Mouse (Mus musculus) stomach, embryonic 16.5 days (tissue): Measurements from ENCODE around the gene Tjap1. TPM values are rescaled to one million over a fixed set of nuclear protein-coding genes. Genes with fewer than 3 reads are reported as not detected.

Source experiments
- ATAC-seq: fragments of 200-750 bp; cut with Nextera tagmentation; 2 replicates; pipeline ENCODE4 v1.8.0; 2017; ENCODE audit warnings: moderate number of reproducible peaks, moderate TSS enrichment; ENCODE audit not compliant: insufficient read depth, low FRiP score
- H3K27ac ChIP-seq: fragments of 300-500 bp; sonication (generic); 2 replicates; pipeline ENCODE4 v1.5.1; 2014; ENCODE audit warnings: low read length
- H3K27me3 ChIP-seq: fragments of 300-500 bp; sonication (generic); 2 replicates; pipeline ENCODE4 v1.6.1; 2014; ENCODE audit warnings: low read length, control low read depth, mixed read lengths; ENCODE audit not compliant: control insufficient read depth, insufficient read depth
- H3K36me3 ChIP-seq: fragments of 300-500 bp; sonication (generic); 2 replicates; pipeline ENCODE4 v1.6.1; 2014; ENCODE audit warnings: low read length; ENCODE audit not compliant: control insufficient read depth, insufficient read depth
- H3K4me1 ChIP-seq: fragments of 300-500 bp; sonication (generic); 2 replicates; pipeline ENCODE4 v1.6.1; 2014; ENCODE audit warnings: low read length, control low read depth, mixed read lengths; ENCODE audit not compliant: control insufficient read depth, insufficient read depth
- H3K4me2 ChIP-seq: fragments of 300-500 bp; sonication (generic); 2 replicates; pipeline ENCODE4 v1.6.1; 2014; ENCODE audit warnings: low read depth, low read length, mixed read lengths
- H3K4me3 ChIP-seq: fragments of 300-500 bp; sonication (generic); replicated peaks from 2 replicates; pipeline ENCODE4 v1.5.1; 2014; ENCODE audit warnings: mild to moderate bottlenecking, low read length
- H3K9ac ChIP-seq: fragments of 300-500 bp; sonication (generic); 2 replicates; pipeline ENCODE4 v1.6.1; 2014; ENCODE audit warnings: low read length
- H3K9me3 ChIP-seq: fragments of 300-500 bp; sonication (generic); replicated peaks from 2 replicates; pipeline ENCODE4 v1.6.1; 2016; ENCODE audit warnings: low read length, control low read depth; ENCODE audit not compliant: control insufficient read depth
- WGBS: fragments of 180-500 bp; shearing (Covaris S2); extraction: QIAGEN DNeasy Blood & Tissue Kit; methylation state at CpG from one replicate; pipeline ENCODE4 v1.1.7; 2014; 5-methylcytosine and 5-hydroxymethylcytosine counted together
- polyA plus RNA-seq: library from polyadenylated mRNA; unstranded; fragments of >200 nt; fragmentation: Nextera tagmentation; extraction: Ambion mirVana; gene quantifications from 2 replicates; pipeline ENCODE4 v1.2.1, GENCODE M21; 2015

Gene Tjap1
- polyA plus RNA-seq, 1 experiment from 2014 or later: 36.8 TPM

DNA sequence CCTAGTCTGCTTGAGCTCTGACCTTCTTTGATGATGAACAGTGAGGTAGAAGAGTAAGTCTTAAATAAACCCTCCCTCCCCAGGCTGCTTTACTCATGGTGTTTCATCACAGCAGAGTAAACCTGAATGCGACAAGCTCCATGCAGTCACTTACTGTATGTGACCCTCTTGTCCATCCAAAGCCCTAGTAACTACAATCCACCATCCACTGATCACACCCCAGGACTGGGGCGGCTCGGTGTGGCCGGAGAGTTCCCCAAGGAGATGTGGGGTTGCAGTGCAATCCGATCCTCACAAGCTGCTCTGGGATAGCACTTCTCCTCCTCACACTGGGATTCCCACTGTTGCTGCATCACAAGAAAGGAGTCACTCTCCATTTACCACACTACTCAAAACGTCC, 8.4 kb downstream of the Tjap1 start:
- H3K36me3 ChIP-seq: peaks cover 4% of the 10 kb centered on the region; the same call in 1 of the 2 replicates

DNA sequence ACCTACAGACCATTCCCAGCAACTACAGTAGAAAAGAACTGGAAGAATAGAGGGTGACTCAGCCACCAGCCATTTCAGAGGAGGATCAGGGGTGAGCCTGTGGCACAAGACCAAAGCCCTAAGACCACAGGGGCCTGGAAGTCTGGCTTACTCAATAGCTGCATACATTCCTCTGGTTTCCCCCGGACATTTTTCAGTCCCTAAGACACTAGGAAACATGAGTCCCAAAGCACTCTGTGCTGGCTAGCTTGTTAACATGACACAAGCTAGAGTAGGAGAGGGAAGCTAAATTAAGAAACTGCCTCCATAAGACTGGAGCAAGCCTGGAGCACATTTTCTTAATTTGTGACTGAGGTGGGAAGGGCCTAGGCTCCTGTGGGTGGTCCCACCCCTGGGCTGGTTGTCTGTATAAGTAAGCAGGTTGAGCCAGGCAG, 9.0 kb downstream of the Tjap1 start:
- ATAC-seq: no peak
- Histone ChIP-seq H3K27me3 (no peaks in the 10 kb centered on the region), H3K9ac (no peak overlapping the region), H3K27ac (peak overlapping the region; percentile 21; the same call in 1 of the 2 replicates), H3K4me2 (no peak overlapping the region), H3K36me3 (no peaks in the 10 kb centered on the region), H3K4me1 (peaks cover 11% of the 10 kb centered on the region), H3K9me3 (no peaks in the 10 kb centered on the region), H3K4me3 (no peak overlapping the region)
- WGBS: 81% methylated on average over 1 of the region's 1 CpGs

More for the DNA sequence above, 8.4 kb downstream of the Tjap1 start:
- ATAC-seq: no peak
- Histone ChIP-seq H3K9ac (no peak overlapping the region), H3K9me3 (no peaks in the 10 kb centered on the region), H3K27me3 (no peaks in the 10 kb centered on the region), H3K4me2 (no peak overlapping the region), H3K4me1 (peaks cover 8% of the 10 kb centered on the region), H3K27ac (peak overlapping the region; percentile 21; the same call in 1 of the 2 replicates), H3K4me3 (no peak overlapping the region)
- 71% methylated on average over 6 of the region's 6 CpGs for WGBS

DNA sequence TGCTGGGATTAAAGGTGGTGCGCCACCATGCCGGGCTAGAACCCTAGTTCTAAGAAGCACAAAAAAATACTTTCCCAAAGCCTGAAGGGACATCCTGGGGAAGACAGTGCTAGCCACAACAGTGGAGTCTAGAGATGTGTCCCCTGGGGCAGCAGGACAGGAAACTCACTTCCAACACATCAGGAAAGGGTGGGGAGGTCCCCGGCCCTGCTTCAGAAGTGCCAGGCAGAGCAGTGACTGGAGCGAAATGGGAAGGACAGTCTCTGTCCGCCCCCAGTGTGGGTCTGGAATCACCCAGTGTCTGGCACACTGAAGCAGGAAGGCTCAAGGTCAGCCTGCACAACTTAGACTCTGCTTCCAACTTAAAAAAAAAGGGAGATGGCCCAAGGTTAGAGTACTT, 10.2 kb downstream of the Tjap1 start:
- no peak overlapping the region for H3K27ac ChIP-seq
- no peak overlapping the region for H3K4me2 ChIP-seq
- no peak for ATAC-seq
- peaks cover 11% of the 10 kb centered on the region for H3K4me1 ChIP-seq
- no peaks in the 10 kb centered on the region for H3K9me3 ChIP-seq
- no peaks in the 10 kb centered on the region for H3K27me3 ChIP-seq
- no peak overlapping the region for H3K9ac ChIP-seq
- H3K36me3 ChIP-seq: no peaks in the 10 kb centered on the region
- no peak overlapping the region for H3K4me3 ChIP-seq
- 86% methylated on average over 5 of the region's 5 CpGs for WGBS

GRCm38 (mm10) chr17:46272058-46272457, 10.8 kb downstream of the Tjap1 start:
- Histone ChIP-seq H3K4me2 (no peak overlapping the region), H3K9ac (no peak overlapping the region), H3K36me3 (no peaks in the 10 kb centered on the region), H3K27me3 (no peaks in the 10 kb centered on the region), H3K27ac (no peak overlapping the region), H3K9me3 (no peaks in the 10 kb centered on the region), H3K4me1 (peaks cover 16% of the 10 kb centered on the region), H3K4me3 (no peak overlapping the region)
- ATAC-seq: no peak
- 98% methylated on average over 2 of the region's 2 CpGs for WGBS

DNA sequence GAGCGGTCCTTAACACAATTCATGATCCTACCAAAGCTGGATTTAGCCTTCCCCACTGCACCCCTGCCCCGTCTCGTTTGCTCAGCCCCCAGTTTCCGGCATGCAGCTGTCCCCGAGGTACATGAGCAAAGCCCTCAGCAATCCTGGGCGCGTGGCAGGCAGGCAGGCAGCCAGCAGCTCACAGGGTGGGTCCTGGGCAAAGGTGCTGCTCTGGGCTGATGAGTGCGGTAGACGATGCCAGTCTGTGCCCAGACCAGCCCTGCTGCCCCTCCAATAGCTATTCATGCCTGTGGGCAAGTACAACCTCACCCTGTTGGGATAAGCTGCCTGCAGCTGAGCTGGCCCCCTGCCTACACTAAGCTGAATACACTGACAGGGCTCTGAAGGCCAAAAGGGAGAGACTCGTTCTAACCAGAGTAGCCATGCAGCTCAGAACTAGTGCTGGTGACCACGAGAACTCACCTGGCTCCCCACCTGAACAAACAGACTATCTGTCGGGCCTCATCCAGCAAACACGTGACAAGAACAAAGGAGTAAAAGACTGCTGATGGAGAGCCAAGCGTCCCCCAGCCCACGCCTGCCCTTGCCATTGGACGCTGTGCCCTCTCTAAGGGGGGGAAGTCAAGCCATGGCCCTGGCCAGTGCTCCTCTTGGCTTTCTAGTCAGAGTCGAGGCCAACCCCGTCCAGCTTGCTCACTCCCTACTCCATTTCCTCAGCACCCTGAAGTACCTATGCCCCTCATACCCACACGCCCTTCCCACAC, 12.9 kb downstream of the Tjap1 start:
- 66% methylated on average over 19 of the region's 19 CpGs for WGBS
- Histone ChIP-seq H3K36me3 (no peaks in the 10 kb centered on the region), H3K4me3 (no peak overlapping the region), H3K9ac (0 out of 2 replicates have a peak overlapping the region, but pooled peaks have one; percentile 11), H3K27me3 (no peaks in the 10 kb centered on the region), H3K4me1 (peaks cover 27% of the 10 kb centered on the region), H3K27ac (peak overlapping the region; percentile 36), H3K9me3 (no peaks in the 10 kb centered on the region), H3K4me2 (no peak overlapping the region)
- no peak for ATAC-seq

- Histone ChIP-seq H3K4me1 (peaks cover 27% of the 10 kb centered on the region), H3K9ac (no peak overlapping the region), H3K4me3 (no peak overlapping the region), H3K9me3 (no peaks in the 10 kb centered on the region), H3K27ac (peak overlapping the region; percentile 26), H3K36me3 (peaks cover 10% of the 10 kb centered on the region; the same call in 1 of the 2 replicates), H3K27me3 (no peaks in the 10 kb centered on the region), H3K4me2 (no peak overlapping the region)
- 70% methylated on average over 10 of the region's 10 CpGs for WGBS
- no peak for ATAC-seq
These were observed 14.7 kb downstream of the Tjap1 start for GRCm38 (mm10) chr17:46268026-46268720.

- ATAC-seq: no peak
- Histone ChIP-seq H3K4me2 (no peak overlapping the region), H3K27me3 (no peaks in the 10 kb centered on the region), H3K9ac (no peak overlapping the region), H3K4me3 (no peak overlapping the region), H3K27ac (peak overlapping the region; percentile 26), H3K4me1 (peaks cover 27% of the 10 kb centered on the region), H3K36me3 (peaks cover 10% of the 10 kb centered on the region; the same call in 1 of the 2 replicates), H3K9me3 (no peaks in the 10 kb centered on the region)
- WGBS: 79% methylated on average over 7 of the region's 7 CpGs
These were observed 15.3 kb downstream of the Tjap1 start for GRCm38 (mm10) chr17:46267511-46267910.

DNA sequence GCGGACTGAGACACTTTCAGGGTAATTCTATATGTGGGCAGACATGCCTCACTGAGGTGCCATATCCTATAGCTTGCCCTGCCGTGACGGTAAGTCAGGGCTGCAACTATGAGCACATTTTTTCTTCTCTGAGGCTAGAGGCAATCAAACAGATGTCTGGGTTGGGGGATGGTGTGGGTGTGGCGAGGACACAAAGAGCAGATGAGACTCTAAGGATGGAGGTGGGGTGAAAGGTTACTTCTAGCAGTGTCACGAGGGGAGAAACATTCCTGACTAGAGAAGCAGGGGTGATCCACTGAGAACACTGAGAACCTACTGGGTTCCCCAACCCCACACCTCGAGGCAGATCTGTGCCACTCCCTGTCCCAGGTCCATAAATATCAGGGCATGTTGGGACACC, 15.8 kb downstream of the Tjap1 start:
- H3K4me2 ChIP-seq: no peak overlapping the region
- no peaks in the 10 kb centered on the region for H3K9me3 ChIP-seq
- peaks cover 12% of the 10 kb centered on the region for H3K36me3 ChIP-seq
- no peak overlapping the region for H3K4me3 ChIP-seq
- H3K27me3 ChIP-seq: no peaks in the 10 kb centered on the region
- no peak overlapping the region for H3K9ac ChIP-seq
- WGBS: 56% methylated on average over 6 of the region's 6 CpGs
- H3K27ac ChIP-seq: peak overlapping the region; percentile 26
- H3K4me1 ChIP-seq: peaks cover 27% of the 10 kb centered on the region
- ATAC-seq: no peak

- H3K4me2 ChIP-seq: no peak overlapping the region
- 21% methylated on average over 14 of the region's 14 CpGs for WGBS
- no peak overlapping the region for H3K9ac ChIP-seq
- ATAC-seq: peak; percentile 81
- peak overlapping the region; percentile 46 for H3K27ac ChIP-seq
- peaks cover 27% of the 10 kb centered on the region for H3K4me1 ChIP-seq
- H3K4me3 ChIP-seq: no peak overlapping the region
- no peaks in the 10 kb centered on the region for H3K27me3 ChIP-seq
- H3K36me3 ChIP-seq: peaks cover 19% of the 10 kb centered on the region
- H3K9me3 ChIP-seq: no peaks in the 10 kb centered on the region
These were observed 16.8 kb downstream of the Tjap1 start for GRCm38 (mm10) chr17:46265918-46266618.
